Mouse (Mus musculus) T-cell, adult 2 months (primary cell): ENCODE data around the gene Zfp672.
"Not testable (repeated sequence)": the region's sequence is repeated elsewhere in the genome, so short reads cannot be mapped to it uniquely, and the experiment has no call there.

ENCODE experiments used
- DNase-seq: peaks from one replicate; pipeline ENCODE4 v3.0.0; 2022; ENCODE audit warnings: low spot score

The Zfp672 gene

GRCm38 (mm10) chr11:58330276-58331148, at the start of gene Zfp672, which contains the start of gene Sh3bp5l:
Zfp672 (minus strand) TSS chr11:58330339.
Sh3bp5l (plus strand) TSS chr11:58330724.
- DNase-seq: peak; percentile 90

- DNase-seq: no peak
Observed at GRCm38 (mm10) chr11:58379516-58379915, 49.4 kb upstream of the Zfp672 start.

GRCm38 (mm10) chr11:58378763-58379278, 48.7 kb upstream of the Zfp672 start, which contains the start of gene Lypd8:
Lypd8 (plus strand) TSS chr11:58379043.
- DNase-seq: no peak

- no peak for DNase-seq
Observed at GRCm38 (mm10) chr11:58377686-58378085, 47.5 kb upstream of the Zfp672 start.

- DNase-seq: no peak
Observed at GRCm38 (mm10) chr11:58377273-58377672, 47.1 kb upstream of the Zfp672 start.

GRCm38 (mm10) chr11:58366191-58366590, 36.1 kb upstream of the Zfp672 start:
- not testable (repeated sequence) for DNase-seq

GRCm38 (mm10) chr11:58364454-58364853, 34.3 kb upstream of the Zfp672 start:
- DNase-seq: no peak

GRCm38 (mm10) chr11:58362562-58362961, 32.4 kb upstream of the Zfp672 start:
- not testable (repeated sequence) for DNase-seq

GRCm38 (mm10) chr11:58357844-58358534, 27.9 kb upstream of the Zfp672 start:
- DNase-seq: no peak

- DNase-seq: no peak
Observed at GRCm38 (mm10) chr11:58357042-58357441, 26.9 kb upstream of the Zfp672 start.

GRCm38 (mm10) chr11:58354927-58355326, 24.8 kb upstream of the Zfp672 start:
- DNase-seq: no peak

GRCm38 (mm10) chr11:58354476-58354875, 24.3 kb upstream of the Zfp672 start:
- no peak for DNase-seq

GRCm38 (mm10) chr11:58353709-58354108, 23.6 kb upstream of the Zfp672 start:
- no peak for DNase-seq

- DNase-seq: no peak
Observed at GRCm38 (mm10) chr11:58352681-58353548, 22.8 kb upstream of the Zfp672 start.

- DNase-seq: no peak
Observed at GRCm38 (mm10) chr11:58351179-58351578, 21.0 kb upstream of the Zfp672 start.

GRCm38 (mm10) chr11:58350628-58351027, 20.5 kb upstream of the Zfp672 start:
- DNase-seq: no peak

GRCm38 (mm10) chr11:58346745-58347144, 16.6 kb upstream of the Zfp672 start:
- no peak for DNase-seq

- no peak for DNase-seq
Observed at GRCm38 (mm10) chr11:58334746-58335145, 4.6 kb upstream of the Zfp672 start.

GRCm38 (mm10) chr11:58331546-58331945, 1.4 kb upstream of the Zfp672 start:
- no peak for DNase-seq

- no peak for DNase-seq
Observed at GRCm38 (mm10) chr11:58331149-58331495, 983 bp upstream of the Zfp672 start.

GRCm38 (mm10) chr11:58329906-58330275, 248 bp downstream of the Zfp672 start:
- no peak for DNase-seq

GRCm38 (mm10) chr11:58326781-58327180, 3.4 kb downstream of the Zfp672 start:
- DNase-seq: peak; percentile 47
